Mouse (Mus musculus): ENCODE data around the gene Sipa1l3.
A peak's percentile ranks its signal among the peaks of the same experiment; 100 is the strongest.

The Sipa1l3 gene

DNA sequence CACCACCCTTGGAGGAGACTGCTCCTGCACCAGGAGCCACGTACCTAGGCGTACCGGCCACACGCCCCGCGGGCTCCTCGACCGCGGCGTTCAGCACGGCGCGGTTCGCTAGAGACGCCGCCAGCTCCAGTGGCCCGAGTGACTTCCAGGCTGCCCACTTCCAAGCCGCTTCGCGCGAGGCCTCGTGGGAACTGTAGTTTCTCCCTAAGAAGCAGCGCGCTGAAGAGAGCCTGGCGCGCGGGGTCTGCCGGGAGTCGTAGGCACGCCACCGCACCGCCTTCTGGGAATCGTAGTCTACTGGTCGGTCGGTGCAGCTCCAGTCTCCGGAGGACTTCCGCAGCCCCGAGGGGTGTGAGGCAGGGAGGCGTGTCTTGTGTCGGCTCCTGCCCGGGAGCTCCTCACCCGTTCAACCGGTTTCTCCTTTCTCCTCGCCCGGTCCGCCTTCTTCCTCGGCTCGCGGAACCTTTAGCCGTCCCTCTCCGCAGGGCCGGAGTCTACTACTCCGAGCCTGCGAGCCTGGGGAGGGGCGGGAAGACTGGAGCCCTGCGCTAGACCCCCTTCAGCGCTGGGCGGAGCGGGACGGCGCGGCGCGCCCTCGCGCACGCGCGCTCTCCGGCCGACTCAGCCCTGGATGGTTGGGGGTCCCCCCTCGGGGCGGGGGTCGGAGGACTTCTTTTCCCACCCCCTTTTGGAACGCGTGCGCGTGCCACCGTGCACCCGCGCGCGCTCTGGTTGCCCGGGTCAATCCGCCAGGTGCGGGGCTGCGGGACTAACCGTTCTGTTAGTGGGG is at the start of gene Sipa1l3:
Sipa1l3 (minus strand) TSS at position 221 of the 790 bp plus-strand sequence.
- peak; percentile 98 for DNase-seq

DNA sequence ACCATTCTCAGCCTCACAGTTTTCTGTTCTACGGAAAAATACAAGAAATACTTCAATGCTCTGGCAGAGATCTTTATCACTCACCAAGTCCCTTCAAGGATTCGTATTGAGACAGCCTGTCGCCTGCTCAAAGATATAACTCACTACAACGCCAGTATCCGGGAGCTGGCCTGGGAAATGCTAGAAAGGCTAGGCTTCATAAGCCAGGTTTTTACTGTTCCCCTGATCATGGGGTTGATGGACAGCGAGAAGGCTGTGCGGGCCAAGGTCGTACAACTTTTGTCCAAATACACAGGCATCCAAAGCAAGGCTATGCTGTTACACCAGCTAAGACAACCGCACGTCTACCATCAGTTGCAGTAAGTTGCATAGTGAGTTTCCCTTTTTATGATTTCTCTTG is 44.6 kb upstream of the Sipa1l3 start:
- no peak for DNase-seq

DNA sequence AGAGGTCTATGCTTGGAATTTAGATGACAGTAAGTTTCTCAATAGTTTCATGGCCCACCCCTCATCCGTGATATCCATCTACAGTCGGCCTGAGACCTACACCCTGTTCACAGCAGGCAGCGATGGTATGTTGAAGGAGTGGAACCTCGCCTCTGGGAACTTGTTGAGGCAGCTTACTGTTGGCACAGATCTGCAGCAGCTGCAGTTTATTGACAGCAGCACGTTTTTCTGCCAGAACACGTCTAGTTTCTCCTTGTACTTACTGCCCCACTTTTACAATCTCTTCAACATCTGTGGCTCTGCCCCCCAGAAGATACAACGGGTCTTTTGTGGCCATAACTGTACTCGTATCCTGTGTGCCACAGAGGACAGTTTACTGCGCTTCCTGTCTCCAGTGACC is 42.6 kb upstream of the Sipa1l3 start:
- no peak for DNase-seq

DNA sequence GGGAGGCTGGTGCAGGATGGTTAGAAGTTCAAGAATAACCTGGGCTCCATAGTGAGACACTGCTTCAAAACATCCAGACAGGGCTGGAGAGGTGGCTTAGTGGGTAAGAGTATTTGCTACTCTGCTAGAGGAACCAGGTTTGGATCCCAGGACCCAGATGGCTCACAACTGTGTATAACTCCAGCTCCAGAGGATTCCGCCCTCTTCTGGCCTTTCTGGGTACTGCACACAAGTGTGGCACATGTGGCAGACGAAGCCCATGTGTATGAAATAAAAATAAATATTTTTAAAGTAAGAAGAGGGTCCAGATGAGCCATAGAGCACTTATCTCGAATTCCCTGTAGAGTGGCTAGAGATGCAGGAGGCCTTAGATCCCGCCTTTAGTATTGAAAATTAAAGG is 40.8 kb upstream of the Sipa1l3 start:
- DNase-seq = no peak

DNA sequence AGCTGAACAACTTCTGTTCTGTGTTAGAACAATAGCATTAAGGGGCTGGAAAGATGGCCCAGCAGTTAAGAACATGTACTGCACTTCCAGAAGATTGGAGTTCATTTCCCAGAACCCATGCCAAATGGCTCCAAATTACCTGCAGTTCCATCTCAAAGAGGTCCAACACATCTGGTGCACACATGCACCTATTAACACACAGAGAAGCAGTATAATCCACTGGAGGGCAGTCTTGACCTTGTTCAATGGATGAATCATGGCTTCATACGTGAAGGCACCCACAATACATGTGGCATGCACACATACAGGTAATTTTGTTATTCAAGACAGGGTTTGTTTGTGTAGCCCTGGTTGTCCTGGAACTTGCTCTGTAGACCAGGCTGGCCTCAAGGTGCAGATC is 40.3 kb upstream of the Sipa1l3 start:
- peak; percentile 6 for DNase-seq

DNA sequence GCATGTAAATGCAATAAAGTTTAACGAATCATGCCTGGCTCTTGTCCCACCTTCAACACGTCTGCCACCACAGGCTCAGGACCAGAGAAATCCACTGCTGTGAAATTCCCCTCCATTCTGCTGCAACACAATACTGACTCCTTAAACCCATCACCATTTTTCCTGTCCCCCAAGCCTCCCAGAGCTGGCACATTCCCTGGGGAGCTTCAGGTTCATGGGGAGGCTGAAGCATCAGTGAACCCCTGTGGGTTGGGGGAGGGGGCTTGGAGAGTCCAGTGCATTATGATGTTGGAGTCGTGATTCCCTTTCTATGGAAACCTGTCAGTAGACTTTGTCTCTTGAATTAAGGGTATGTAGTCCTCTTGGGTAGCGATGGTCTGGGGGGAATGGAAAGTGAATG is 37.8 kb upstream of the Sipa1l3 start:
- no peak for DNase-seq

DNA sequence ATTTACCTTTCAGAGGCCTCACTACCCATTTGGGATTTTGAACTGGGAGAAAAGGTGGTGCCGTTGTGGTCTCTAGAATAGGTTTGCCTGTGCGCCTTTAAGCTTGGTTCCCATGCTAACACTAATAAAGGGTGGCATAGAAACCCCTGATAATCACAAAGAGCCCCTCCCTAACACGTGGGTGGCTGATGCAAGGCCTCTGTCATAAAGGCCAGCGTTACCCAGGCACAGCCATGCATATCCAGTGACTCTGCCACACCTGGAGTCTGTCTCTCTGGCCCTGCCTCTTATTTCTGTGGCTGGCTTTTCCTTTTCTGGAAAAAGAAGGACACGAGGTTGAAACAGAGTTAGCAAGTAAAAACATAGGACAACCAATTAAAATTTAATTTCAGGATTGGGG is 37.1 kb upstream of the Sipa1l3 start:
- no peak for DNase-seq

DNA sequence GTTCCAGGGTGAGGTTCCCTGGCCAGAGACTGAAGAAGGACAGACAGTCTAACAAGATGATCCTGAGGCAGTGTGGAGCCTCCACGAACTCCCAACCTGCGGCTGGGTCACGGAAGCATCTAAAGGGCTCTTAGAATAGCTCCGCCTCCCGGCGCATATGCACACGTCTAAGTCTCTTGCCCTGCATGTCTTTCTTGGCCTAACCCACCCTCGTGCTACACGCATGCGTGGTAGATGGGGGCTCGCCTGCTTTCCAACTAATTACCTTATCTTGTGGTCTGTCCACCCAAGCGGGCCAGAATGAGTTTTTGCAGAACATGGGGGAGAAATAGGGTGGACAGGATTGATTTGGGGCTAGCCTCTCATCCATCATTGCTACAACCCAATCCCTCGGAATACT is 36.6 kb upstream of the Sipa1l3 start:
- no peak for DNase-seq

DNA sequence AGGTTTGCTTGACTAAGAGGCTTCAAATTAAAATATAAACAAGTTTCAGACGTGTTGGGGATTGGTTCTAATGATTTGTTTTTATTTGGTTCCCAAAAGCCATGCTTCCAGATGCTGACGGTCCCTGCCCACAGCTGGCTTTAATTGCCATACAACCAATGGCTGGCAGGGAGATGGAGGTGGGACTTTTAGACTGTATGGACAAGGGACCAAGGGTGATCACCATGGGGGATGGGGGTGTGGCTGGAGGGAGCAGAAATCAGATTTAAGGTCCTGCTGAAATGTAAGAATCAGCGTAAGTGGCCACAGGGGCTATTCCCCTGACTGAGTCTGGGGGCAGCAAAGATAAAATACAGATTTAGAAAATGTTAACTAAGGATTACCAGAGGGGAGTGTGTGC is 32.2 kb upstream of the Sipa1l3 start:
- DNase-seq = no peak

DNA sequence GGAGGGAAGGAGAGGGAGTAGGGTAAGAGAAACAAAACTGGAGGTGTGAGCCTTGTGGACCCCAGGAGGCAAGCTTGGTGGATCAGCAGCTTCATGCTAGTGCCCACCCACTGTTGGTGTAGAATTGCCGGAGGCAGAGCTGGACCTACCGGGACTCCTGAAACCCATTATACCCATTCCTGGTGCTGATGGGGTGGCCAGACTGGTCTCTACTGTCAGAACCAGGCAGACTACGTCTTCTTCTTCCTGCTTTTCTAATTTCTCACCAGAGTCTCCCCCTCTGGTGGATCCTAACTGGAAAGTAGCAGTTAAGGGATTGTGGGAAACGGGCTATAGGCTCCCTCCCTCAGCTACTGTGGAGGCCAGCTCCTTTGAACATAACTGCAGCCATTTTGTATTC is 23.2 kb upstream of the Sipa1l3 start:
- no peak for DNase-seq

DNA sequence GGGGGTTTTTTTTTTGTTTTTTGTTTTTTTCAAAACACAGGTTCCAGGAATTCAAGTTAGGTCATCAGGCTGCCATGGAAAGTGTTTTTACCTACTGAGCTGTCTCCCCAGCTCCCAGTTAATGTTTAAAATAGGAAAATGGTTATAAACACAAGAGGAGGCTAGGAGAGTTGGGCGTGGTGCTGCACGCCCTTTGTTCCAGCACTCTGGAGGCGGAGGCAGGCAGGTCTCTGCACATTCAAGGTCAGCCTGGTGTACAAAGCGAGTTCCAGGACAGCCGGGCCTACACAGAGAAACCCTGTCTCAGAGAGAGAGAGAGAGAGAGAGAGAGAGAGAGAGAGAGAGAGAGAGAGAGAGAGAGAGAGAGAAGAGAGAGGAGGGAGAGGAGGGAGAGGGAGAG is 22.7 kb upstream of the Sipa1l3 start:
- DNase-seq = no peak

DNA sequence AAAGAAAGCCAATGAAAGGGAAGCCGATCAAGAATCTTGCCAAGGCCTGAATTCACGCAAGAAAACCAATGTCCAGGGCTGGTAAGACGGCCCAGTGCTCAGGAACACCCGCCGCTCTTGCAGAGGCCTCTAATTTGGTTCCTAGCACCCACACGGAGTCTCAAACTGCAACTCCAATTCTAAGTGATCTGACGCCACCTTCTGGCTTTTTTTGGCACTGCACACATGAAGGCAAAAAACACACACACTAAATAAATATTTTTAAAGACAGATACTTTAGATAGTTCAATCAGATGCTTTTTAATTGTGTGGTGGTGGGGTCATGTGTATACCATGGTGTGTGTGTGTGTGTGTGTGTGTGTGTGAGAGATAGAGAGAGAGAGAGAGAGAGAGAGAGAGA is 22.2 kb upstream of the Sipa1l3 start:
- DNase-seq = no peak

DNA sequence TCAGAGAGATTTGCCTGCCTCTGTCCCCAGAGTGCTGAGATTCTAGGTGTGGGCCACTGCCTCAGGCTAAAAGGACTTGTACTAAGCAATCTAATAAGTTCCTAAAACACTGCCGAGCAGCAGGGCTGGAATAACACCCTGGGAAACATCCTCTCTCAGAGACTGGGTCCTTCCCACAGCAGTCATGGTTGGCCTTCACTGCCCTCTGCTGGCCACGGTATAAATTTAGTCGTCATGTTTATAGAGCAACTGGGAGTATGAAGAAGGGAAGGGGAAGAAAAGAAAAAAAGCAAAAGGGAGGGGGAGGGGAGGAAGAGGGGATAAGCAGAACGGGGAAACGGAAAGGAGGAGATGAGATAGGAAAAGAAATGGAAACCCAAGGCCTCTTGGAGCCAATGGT is 5.3 kb upstream of the Sipa1l3 start:
- DNase-seq = peak; percentile 74

DNA sequence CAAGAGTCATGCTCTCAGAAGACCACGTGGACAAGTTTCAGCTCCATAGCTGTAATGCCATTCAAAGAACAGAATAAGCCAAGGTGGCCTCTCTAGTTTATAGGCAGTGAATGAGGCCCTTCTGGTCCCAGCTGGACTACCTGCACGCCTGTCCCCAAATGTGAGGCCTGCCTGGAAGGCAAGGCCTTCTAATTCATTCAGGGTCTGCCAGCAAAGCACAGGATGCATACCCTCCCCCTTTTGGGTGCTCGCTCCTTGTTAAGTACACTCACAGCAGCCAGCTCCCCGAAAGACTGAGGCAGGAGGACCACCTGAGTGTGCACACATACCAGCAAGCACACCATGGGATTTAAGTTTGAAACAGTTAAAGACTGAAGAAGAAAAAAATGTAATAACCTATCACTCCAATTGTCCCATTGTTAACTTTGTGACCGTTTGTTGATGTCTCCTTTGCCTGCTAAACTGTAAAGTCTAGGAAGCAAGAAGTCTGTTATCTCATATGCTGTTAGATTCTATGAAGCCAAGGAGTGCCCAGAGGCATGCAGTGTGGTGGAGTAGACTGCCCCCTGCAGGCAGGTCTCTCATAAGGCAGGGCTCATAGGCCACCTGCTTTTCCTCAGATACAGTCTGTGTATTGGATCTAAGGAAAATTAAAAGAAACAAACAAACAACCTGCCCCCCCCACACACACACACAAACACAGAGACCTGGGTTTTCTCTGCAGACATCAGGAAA is 3.6 kb upstream of the Sipa1l3 start:
- DNase-seq = peak; percentile 89

DNA sequence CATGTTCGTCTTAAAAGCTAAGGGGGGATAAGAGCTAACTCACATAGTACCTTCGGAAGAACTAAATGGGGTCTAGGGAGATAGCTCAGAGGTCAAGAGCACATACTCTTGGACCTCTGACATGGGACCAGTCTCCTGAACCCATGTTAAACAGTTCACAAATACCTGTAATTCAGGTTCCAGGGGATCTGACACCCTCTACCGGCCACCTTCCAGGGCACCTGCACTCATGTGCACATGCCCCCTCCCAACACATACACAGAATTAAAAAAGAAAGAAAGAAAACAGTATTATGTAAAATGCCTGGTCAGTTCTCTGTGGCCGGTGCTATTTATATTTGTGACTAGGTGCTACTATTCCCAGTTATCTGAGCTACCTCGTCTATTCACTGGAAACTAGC is 2.9 kb upstream of the Sipa1l3 start:
- no peak for DNase-seq

DNA sequence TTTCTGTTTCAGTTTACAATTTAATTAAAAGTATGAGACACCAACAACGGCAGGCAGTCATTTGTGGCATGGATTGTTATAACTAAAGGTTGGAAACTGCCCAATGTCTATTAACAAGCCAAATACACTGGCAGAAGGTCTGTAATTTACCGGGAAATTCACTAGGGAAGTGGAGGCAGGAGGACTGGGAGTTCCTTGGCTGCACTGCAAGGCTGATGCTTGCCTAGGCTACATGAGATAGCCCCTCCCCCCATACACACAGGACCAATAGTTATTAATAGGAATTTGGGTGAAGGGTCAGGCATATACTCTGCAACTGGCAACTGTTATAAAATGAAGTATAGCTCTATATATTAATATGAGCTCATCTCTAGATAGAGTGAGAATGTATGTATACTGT is 2.4 kb upstream of the Sipa1l3 start:
- no peak for DNase-seq

DNA sequence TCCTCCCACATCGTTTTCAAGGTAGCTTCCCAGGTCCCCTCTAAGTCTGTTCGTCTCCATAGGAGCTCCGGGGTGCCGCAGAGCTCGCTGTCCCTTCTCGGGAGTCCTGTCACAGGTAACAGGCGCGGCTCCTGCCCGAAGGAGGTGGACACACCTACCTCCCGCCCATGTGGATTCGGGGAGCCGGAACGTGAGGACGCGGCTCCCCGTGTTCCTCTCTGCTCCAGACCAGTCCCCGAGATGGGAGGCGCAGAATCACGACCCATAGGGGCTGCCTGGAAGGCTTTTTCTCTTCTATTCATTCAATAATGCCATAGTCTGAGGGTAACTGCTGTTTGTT is 740 bp upstream of the Sipa1l3 start:
- DNase-seq = no peak

DNA sequence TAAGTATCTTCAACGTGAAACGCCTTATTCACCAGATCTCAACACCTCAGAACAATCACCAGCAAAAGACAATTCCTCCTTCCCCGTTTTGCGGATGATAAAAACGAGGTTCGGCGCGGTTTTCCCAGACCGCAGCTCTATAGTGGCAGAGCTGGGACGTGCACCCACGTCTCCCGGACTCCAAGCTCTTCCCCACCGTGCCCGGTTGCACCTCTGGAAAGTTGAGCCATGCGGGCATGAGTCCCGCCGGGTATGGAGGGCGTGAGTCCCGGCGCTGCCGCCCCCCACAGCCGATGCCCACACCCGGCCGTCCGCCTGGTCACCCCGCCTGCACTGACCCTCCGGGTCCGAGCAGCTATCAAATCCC is 404 bp downstream of the Sipa1l3 start:
- DNase-seq = no peak

DNA sequence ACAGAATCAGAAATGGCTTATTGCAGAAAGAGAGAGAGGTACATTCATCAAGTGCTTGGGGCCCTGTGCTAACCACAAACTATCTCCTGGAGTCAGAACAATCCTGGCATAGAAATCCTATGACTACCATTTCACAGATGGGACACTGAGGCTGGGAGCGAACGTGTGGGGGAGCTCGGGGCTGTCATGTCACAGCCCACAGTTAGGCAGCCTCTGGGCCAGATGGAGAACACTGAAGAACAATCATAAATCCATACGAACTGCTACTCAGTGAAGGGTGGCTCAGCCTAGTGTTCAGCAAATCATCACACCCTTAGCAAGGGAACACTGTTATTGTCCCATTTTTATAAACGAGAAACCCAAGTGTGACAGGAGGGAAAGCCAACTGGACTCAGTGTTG is 1.3 kb downstream of the Sipa1l3 start:
- no peak for DNase-seq

DNA sequence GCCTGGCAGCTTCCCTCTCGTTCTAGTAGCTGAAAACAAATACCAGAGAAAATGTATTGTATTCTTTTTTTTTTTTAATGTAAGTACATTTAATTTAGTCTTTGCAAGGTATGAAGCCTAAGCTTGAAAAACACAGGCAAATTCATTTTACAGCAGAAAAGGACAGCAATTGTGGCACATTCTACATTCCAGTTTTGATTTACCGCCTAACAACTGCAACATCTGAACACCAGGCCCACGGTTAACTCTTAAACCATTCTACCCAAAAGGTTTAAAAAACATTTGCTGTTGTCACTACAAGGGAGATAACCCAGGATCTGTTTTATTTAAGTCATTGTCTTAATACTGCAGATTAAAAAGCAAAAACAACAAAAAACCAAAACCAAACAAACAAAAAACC is 2.8 kb downstream of the Sipa1l3 start:
- DNase-seq = no peak

DNA sequence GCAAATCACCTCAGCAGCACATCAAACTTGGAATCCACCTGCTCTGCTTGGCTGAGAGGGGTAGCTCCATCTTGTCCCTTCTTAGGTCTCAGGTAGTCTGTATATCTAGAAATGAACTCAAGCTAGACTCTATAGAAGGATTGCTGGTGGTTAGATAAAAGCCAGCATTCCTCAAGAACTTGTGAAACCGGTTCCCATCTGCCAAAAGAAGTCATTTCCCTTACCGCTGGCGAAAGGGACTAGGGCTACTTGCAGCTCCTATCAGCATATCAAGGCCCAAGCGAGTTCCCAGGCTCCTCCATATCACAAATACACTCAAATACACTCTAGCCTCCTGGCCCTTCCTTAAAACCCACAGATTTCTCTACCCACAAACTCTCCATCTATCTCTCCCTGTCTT is 5.7 kb downstream of the Sipa1l3 start:
- no peak for DNase-seq

DNA sequence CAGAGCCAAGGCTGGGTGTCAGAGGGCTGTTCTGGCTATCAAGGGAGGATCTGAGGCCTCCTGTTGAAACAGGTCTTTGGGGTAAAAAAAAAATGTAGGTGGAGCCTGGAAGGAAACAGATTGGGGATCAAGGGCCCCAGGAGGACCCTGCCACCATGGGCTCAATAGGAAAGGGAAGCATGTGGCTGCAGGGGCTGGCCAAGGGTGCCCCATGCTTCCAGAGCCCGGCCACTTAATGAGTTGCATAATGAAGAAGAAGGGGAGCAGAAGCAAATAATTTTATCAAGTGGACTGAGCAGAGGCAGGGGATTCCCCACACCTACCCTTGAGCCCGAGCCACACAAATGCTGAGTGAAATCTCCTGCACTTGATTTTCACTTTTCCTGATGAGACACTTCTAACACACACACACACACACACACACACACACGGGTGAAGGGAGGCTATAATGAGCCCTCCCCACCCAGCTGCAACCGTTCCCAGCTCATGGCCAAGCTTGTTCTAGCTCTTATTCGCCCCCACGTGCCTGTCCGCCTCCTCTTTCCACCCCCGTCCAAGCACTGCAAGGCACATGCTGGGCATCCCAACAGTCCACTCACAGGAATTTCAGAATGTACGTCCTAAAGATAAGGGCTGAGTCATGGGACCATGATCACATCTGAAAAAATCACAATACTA is 6.7 kb downstream of the Sipa1l3 start:
- no peak for DNase-seq

DNA sequence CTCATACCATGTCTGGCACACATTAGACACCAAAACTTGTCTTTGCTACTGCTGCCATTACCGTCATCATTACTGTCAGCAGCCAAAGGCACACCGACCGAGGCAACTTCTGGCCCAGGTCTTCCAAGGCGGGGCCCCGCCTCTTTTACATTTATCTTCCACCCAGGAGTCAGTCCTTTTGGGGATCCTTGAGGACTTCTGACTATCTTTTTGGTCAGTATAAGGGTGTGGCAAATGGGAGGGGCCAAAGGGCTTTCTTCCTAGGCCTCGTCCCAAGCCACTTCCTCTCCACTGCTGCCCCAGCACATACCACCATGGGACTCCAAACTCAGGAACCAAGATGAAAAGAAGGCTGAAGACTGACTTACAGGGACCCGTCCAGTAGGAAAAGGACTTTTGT is 9.9 kb downstream of the Sipa1l3 start:
- DNase-seq = no peak

Measured in kidney, adult 9 months (tissue).